Mouse (Mus musculus) CH12.LX (cell line): Measurements from ENCODE around the gene Gse1. TPM values are rescaled to one million over a fixed set of nuclear protein-coding genes. Genes with fewer than 3 reads are reported as not detected.

Experiments
- DNase-seq: peaks from one replicate; pipeline ENCODE4 v3.0.0-alpha.2; 2013; ENCODE audit errors: extremely low read depth
- H3K27ac ChIP-seq: 2 replicates; pipeline ENCODE4 v1.5.1; 2012; ENCODE audit warnings: low read depth, mild to moderate bottlenecking, control low read depth, moderate library complexity; ENCODE audit not compliant: insufficient read depth
- H3K27me3 ChIP-seq: replicated peaks from 2 replicates; pipeline ENCODE3; 2012; ENCODE audit warnings: inconsistent platforms
- H3K36me3 ChIP-seq, 2 experiments: replicated peaks in 1 of 2; 2 replicates each; pipeline versions ENCODE3 to v1.6.1; 2012; ENCODE audit warnings: inconsistent platforms in 1 of 2, low read length in 1 of 2, mild to moderate bottlenecking in 1 of 2, mixed read lengths in 1 of 2, moderate library complexity in 1 of 2; ENCODE audit not compliant: control insufficient read depth in 1 of 2, insufficient read depth in 1 of 2
- H3K4me1 ChIP-seq, 2 experiments: 2 replicates each; pipeline ENCODE4 v1.6.1; 2012; ENCODE audit warnings: inconsistent platforms in 1 of 2, moderate library complexity in 1 of 2; ENCODE audit not compliant: insufficient read depth in 2 of 2, control insufficient read depth in 1 of 2
- H3K4me2 ChIP-seq: 2 replicates; pipeline ENCODE4 v1.6.1; 2012; ENCODE audit warnings: low read depth, mild to moderate bottlenecking, control low read depth; ENCODE audit not compliant: poor library complexity, insufficient read depth, severe bottlenecking
- H3K4me3 ChIP-seq, 3 experiments: fragments of 150-350 bp in 1 of 3; sonication (generic) in 1 of 3; replicated peaks in 1 of 3; 2 replicates each; pipeline versions ENCODE3 to v1.5.1; 2011 to 2012; ENCODE audit warnings: low read depth in 2 of 3, low read length in 2 of 3, mild to moderate bottlenecking in 2 of 3, moderate library complexity in 2 of 3, control low read depth in 1 of 3, improper control_type of control experiment in 1 of 3, inconsistent platforms in 1 of 3, mixed read lengths in 1 of 3; ENCODE audit not compliant: poor library complexity in 1 of 3
- H3K79me2 ChIP-seq: replicated peaks from 2 replicates; pipeline ENCODE4 v1.6.1; 2012; ENCODE audit warnings: mild to moderate bottlenecking, moderate library complexity; ENCODE audit not compliant: control insufficient read depth, poor library complexity, insufficient read depth, severe bottlenecking; ENCODE audit errors: extremely low read depth
- H3K9ac ChIP-seq: 2 replicates; pipeline ENCODE4 v1.6.1; 2012; ENCODE audit warnings: low read depth, mild to moderate bottlenecking, control low read depth, moderate library complexity; ENCODE audit not compliant: insufficient read depth
- H3K9me3 ChIP-seq: replicated peaks from 2 replicates; pipeline ENCODE3; 2012; ENCODE audit warnings: low read length, inconsistent platforms, mixed read lengths
- BHLHE40 ChIP-seq: IDR thresholded peaks from 2 replicates; pipeline ENCODE4 v1.6.1; 2011; ENCODE audit warnings: mild to moderate bottlenecking, low read depth, low read length, improper control_type of control experiment
- CHD2 ChIP-seq: IDR thresholded peaks from 2 replicates; pipeline ENCODE4 v1.6.1; 2011; ENCODE audit warnings: low read length, improper control_type of control experiment
- E2F4 ChIP-seq: IDR thresholded peaks from 2 replicates; pipeline ENCODE4 v1.6.1; 2011; ENCODE audit warnings: low read depth, low read length, improper control_type of control experiment; ENCODE audit not compliant: insufficient replicate concordance
- ELF1 ChIP-seq: IDR thresholded peaks from 2 replicates; pipeline ENCODE4 v1.6.1; 2014; ENCODE audit warnings: low read depth, mild to moderate bottlenecking, inconsistent platforms, low read length, improper control_type of control experiment
- EP300 ChIP-seq: IDR thresholded peaks from 2 replicates; pipeline ENCODE4 v1.6.1; 2011; ENCODE audit warnings: low read length, improper control_type of control experiment
- HCFC1 ChIP-seq: IDR thresholded peaks from 2 replicates; pipeline ENCODE4 v1.6.1; 2012; ENCODE audit warnings: low read depth, mild to moderate bottlenecking, inconsistent platforms, low read length, improper control_type of control experiment
- KAT2A ChIP-seq: IDR thresholded peaks from 2 replicates; pipeline ENCODE4 v1.6.1; 2012; ENCODE audit warnings: low read length, improper control_type of control experiment, inconsistent platforms; ENCODE audit not compliant: insufficient replicate concordance
- MAFK ChIP-seq: IDR thresholded peaks from 2 replicates; pipeline ENCODE4 v1.6.1; 2011; ENCODE audit warnings: low read length, improper control_type of control experiment; ENCODE audit not compliant: insufficient replicate concordance
- MAZ ChIP-seq: IDR thresholded peaks from 2 replicates; pipeline ENCODE4 v1.6.1; 2012; ENCODE audit warnings: low read depth, mild to moderate bottlenecking, inconsistent platforms, low read length, improper control_type of control experiment, moderate library complexity
- MYC ChIP-seq: IDR thresholded peaks from 2 replicates; pipeline ENCODE4 v1.6.1; 2011; ENCODE audit warnings: low read depth, mild to moderate bottlenecking, improper control_type of control experiment, low read length
- NELFE ChIP-seq: IDR thresholded peaks from 2 replicates; pipeline ENCODE4 v1.6.1; 2011; ENCODE audit warnings: low read depth, low read length, improper control_type of control experiment
- POLR2A ChIP-seq: IDR thresholded peaks from 2 replicates; pipeline ENCODE4 v1.6.1; 2011; ENCODE audit warnings: low read depth, mild to moderate bottlenecking, improper control_type of control experiment, low read length
- RCOR1 ChIP-seq: conservative IDR thresholded peaks from 2 replicates; pipeline ENCODE4 v1.6.1; 2012; ENCODE audit warnings: low read depth, mild to moderate bottlenecking, inconsistent platforms, low read length, improper control_type of control experiment
- SMC3 ChIP-seq: IDR thresholded peaks from 2 replicates; pipeline ENCODE4 v1.6.1; 2011; ENCODE audit warnings: low read depth, low read length, improper control_type of control experiment
- TCF12 ChIP-seq: IDR thresholded peaks from 2 replicates; pipeline ENCODE4 v1.6.1; 2014; ENCODE audit warnings: low read depth, mild to moderate bottlenecking, inconsistent platforms, low read length, improper control_type of control experiment
- UBTF ChIP-seq: IDR thresholded peaks from 2 replicates; pipeline ENCODE4 v1.6.1; 2012; ENCODE audit warnings: low read depth, mild to moderate bottlenecking, inconsistent platforms, low read length, improper control_type of control experiment, moderate library complexity
- ZKSCAN1 ChIP-seq: IDR thresholded peaks from 2 replicates; pipeline ENCODE4 v1.6.1; 2012; ENCODE audit warnings: low read depth, inconsistent platforms, low read length, improper control_type of control experiment, borderline replicate concordance
- ZMIZ1 ChIP-seq: IDR thresholded peaks from 2 replicates; pipeline ENCODE4 v1.6.1; 2012; ENCODE audit warnings: low read depth, mild to moderate bottlenecking, inconsistent platforms, low read length, improper control_type of control experiment
- dilution Hi-C: fragments of 300-500 bp; cut with MboI; formaldehyde crosslinking; loops from 2 replicates; pipeline ENCODE4 v1.14.3; 2020; ENCODE audit warnings: low sequenced_read_pairs; ENCODE audit not compliant: extremely low pct_unique_long_range_greater_than_20kb, extremely low pct_ligation_motif_present
- in situ Hi-C: fragments of 300-500 bp; cut with MboI; formaldehyde crosslinking; loops from 3 replicates; pipeline ENCODE4 v1.14.3; 2019; ENCODE audit warnings: low sequenced_read_pairs, low pct_ligation_motif_present, low pct_unique_long_range_greater_than_20kb, mixed read lengths
- polyA plus RNA-seq: library from polyadenylated mRNA; unstranded; fragments of >175 nt; gene quantifications from 2 replicates; pipeline ENCODE4 v1.2.1, GENCODE M21; 2012; ENCODE audit warnings: low read depth; ENCODE audit not compliant: insufficient read length
- total RNA-seq, 2 experiments: library from RNA; depleted of rRNA; stranded (reverse); fragments of 300-350 nt in 1 of 2; fragments of >200 nt in 1 of 2; gene quantifications; 2 replicates each; pipeline ENCODE4 v1.2.3; 2012 to 2014

Gene Gse1
- total and polyA plus RNA-seq, 3 experiments: 1.3 to 9.8 (median 8.5) TPM

GRCm38 (mm10) chr8:120534504-120535368, 306.5 kb downstream of the Gse1 start (continued):
- TF ChIP-seq HCFC1: no peak
- no peak for TF ChIP-seq KAT2A
- TF ChIP-seq NELFE: no peak; the same call in 1 of the 2 replicates
- TF ChIP-seq, all 38 proteins: peak for 10

- TF ChIP-seq ELF1 (no peak), TCF12 (0 out of 2 replicates have a peak, but pooled peaks have one; percentile 9), CHD2 (peak; percentile 52), RCOR1 (0 out of 2 replicates have a peak, but pooled peaks have one; percentile 15), SMC3 (no peak), EP300 (peak; percentile 8; the same call in 1 of the 2 replicates)
- TF ChIP-seq, all 38 proteins: peak for 4
- H3K79me2 ChIP-seq: peaks cover 53% of the 10 kb centered on the region
- peak overlapping the region; percentile 10 to 64 (median 64) for H3K4me3 ChIP-seq
- in situ Hi-C loops: loop anchor here (5.0 to 10.0 kb wide), 2 partner anchors 128 to 211 kb away; no protein-coding TSS in a partner anchor
- DNase-seq: no peak
- peaks cover 42 to 81% of the 10 kb centered on the region in 2 experiments for H3K4me1 ChIP-seq
- H3K27me3 ChIP-seq: peaks cover 14% of the 10 kb centered on the region
- H3K9ac ChIP-seq: peak overlapping the region; percentile 14
- H3K36me3 ChIP-seq: peaks cover 0 to 7% of the 10 kb centered on the region in 2 experiments
- peak overlapping the region; percentile 83 for H3K4me2 ChIP-seq
- dilution Hi-C loops: no loop called here
- no peaks in the 10 kb centered on the region for H3K9me3 ChIP-seq
- H3K27ac ChIP-seq: peak overlapping the region; percentile 21
Observed at GRCm38 (mm10) chr8:120535452-120536305, 307.4 kb downstream of the Gse1 start.

- dilution Hi-C loops: no loop called here
- peak overlapping the region; percentile 83 for H3K4me2 ChIP-seq
- H3K9ac ChIP-seq: peak overlapping the region; percentile 14
- H3K9me3 ChIP-seq: no peaks in the 10 kb centered on the region
- peaks cover 60% of the 10 kb centered on the region for H3K79me2 ChIP-seq
- H3K27ac ChIP-seq: peak overlapping the region; percentile 47
- peaks cover 37 to 78% of the 10 kb centered on the region in 2 experiments for H3K4me1 ChIP-seq
- no peak for DNase-seq
- peaks cover 14% of the 10 kb centered on the region for H3K27me3 ChIP-seq
- H3K4me3 ChIP-seq: peak overlapping the region; percentile 37 to 64 (median 64)
- H3K36me3 ChIP-seq: peaks cover 0 to 2% of the 10 kb centered on the region in 2 experiments
- in situ Hi-C loops: loop anchor here (5.0 to 10.0 kb wide), 2 partner anchors 129 to 212 kb away; no protein-coding TSS in a partner anchor
- TF ChIP-seq BHLHE40: peak; percentile 10; the same call in 1 of the 2 replicates
- peak; percentile 68; the same call in 1 of the 2 replicates for TF ChIP-seq UBTF
- TF ChIP-seq POLR2A: no peak
- 0 out of 2 replicates have a peak, but pooled peaks have one; percentile 23 for TF ChIP-seq MAZ
- TF ChIP-seq MYC: no peak
- no peak for TF ChIP-seq ZMIZ1
- TF ChIP-seq ZKSCAN1: no peak
- TF ChIP-seq MAFK: no peak
- TF ChIP-seq E2F4: no peak
Observed at GRCm38 (mm10) chr8:120536306-120537206, 308.3 kb downstream of the Gse1 start.
